Mouse (Mus musculus) gastrocnemius, adult 2 months (tissue): ENCODE measurements around the gene Canx. TPM values are rescaled to one million over a fixed set of nuclear protein-coding genes. Genes with fewer than 3 reads are reported as not detected.
A peak's percentile ranks its signal among the peaks of the same experiment; 100 is the strongest.

ENCODE experiments used
- DNase-seq: peaks from one replicate; pipeline ENCODE4 v3.0.0; 2022
- H3K27ac ChIP-seq: fragments of 200-600 bp; 2 replicates; pipeline ENCODE4 v1.8.1; 2022; ENCODE audit warnings: mild to moderate bottlenecking
- H3K4me3 ChIP-seq: fragments of 200-600 bp; 2 replicates; pipeline ENCODE4 v1.8.1; 2022; ENCODE audit warnings: mild to moderate bottlenecking, moderate library complexity
- CTCF ChIP-seq: fragments of 200-600 bp; IDR thresholded peaks from 2 replicates; pipeline ENCODE4 v1.8.1; 2022; ENCODE audit warnings: antibody characterized with exemption, mild to moderate bottlenecking, moderate library complexity
- intact Hi-C: fragments of 180-260 bp; cut with DNase I; formaldehyde crosslinking; loops from one replicate; pipeline ENCODE4 v1.15.1; 2025
- microRNA-seq: library from miRNA; unstranded; fragments of <30 nt; microRNA quantifications from one replicate; pipeline ENCODE4 v1.2.0, GENCODE M21; 2021
- total RNA-seq, 2 experiments: library from RNA; stranded (reverse); gene quantifications; 2 replicates each; pipeline ENCODE4 v1.2.3; 2021

Gene Canx
- total RNA-seq, 2 experiments from 2014 or later = 94.2 to 123 TPM

DNA sequence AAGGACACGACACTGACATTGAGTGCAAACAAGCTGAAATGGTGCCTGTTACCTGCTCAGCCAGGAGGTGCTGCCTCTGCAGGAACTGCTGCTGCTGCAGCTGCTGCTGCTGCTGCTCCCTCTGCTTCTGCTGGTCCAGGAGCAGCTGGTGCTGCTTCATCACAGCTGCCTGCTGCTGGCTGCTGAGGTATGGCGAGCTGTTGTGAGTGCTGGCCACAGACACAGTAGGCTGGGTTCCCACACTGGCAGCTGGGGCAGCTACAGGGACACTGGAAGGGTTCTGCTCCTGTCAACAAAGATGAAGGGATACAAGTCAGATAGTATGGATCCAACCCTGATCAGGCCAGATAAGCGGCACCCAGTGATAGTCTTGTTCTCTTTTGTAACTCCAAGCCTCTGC lies 62.3 kb downstream of the Canx start:
- no peak for DNase-seq
- TF ChIP-seq CTCF = no peak
- no peak overlapping the region for H3K4me3 ChIP-seq
- H3K27ac ChIP-seq = no peak overlapping the region
- intact Hi-C loops = no loop called here

GRCm38 (mm10) chr11:50262020-50262419 lies 63.5 kb downstream of the Canx start:
- DNase-seq = no peak
- intact Hi-C loops = no loop called here
- Histone ChIP-seq H3K4me3 (no peak overlapping the region), H3K27ac (no peak overlapping the region)
- peak; percentile 55 for TF ChIP-seq CTCF

DNA sequence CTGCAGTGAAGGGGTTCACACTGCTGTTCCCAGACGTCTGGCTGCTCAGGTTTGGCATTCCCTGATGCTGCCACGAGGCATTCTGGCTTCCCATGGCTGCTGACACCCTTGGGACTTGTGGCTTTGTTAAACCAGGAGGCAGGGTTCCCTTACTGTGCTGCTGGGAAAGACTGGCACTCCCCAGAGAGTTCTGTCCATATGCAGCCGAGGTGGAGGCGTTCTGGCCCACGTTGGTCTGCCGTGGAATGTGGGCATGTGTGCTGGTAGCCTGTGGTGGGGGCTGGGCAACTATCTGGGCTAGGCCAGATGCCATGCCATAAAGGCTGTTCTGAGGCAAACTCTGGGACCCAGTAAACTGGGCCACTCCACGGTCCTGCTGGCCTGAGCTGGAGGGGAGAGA lies 67.2 kb downstream of the Canx start:
- intact Hi-C loops = no loop called here
- Histone ChIP-seq H3K27ac (no peak overlapping the region), H3K4me3 (no peak overlapping the region)
- TF ChIP-seq CTCF = no peak
- no peak for DNase-seq

GRCm38 (mm10) chr11:50256615-50257014 lies 68.9 kb downstream of the Canx start:
- intact Hi-C loops = no loop called here
- no peak for DNase-seq
- TF ChIP-seq CTCF = no peak
- Histone ChIP-seq H3K27ac (no peak overlapping the region), H3K4me3 (no peak overlapping the region)

- intact Hi-C loops = no loop called here
- DNase-seq = no peak
- no peak for TF ChIP-seq CTCF
Observed at GRCm38 (mm10) chr11:50254010-50254580, 71.4 kb downstream of the Canx start.

DNA sequence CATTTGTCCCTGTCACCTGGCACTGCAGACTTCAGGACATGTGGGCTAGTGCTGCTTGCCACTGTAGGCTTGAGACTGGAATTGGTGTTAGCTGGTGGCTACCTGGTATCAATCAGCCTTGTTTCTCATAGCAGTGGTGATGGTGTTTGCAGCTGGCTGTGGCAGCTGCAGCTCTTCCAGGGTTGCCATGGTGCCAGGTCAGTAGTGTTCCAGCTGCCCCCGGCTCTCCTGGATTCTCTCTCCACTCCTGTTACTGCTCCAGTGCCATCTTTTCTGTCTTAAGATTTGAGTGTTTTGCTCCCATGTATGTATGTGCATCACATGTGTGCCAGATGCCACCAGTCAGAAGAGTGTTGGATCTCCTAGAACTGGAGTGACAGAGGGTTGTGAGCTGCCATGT lies 72.1 kb downstream of the Canx start:
- intact Hi-C loops = no loop called here
- no peak for TF ChIP-seq CTCF
- Histone ChIP-seq H3K4me3 (no peak overlapping the region), H3K27ac (no peak overlapping the region)
- DNase-seq = no peak

More at GRCm38 (mm10) chr11:50254010-50254580, 71.4 kb downstream of the Canx start:
- no peak overlapping the region for H3K4me3 ChIP-seq
- H3K27ac ChIP-seq = no peak overlapping the region

GRCm38 (mm10) chr11:50252684-50253265 lies 72.7 kb downstream of the Canx start:
- intact Hi-C loops = no loop called here
- Histone ChIP-seq H3K27ac (peak overlapping the region; percentile 64), H3K4me3 (no peak overlapping the region)
- no peak for TF ChIP-seq CTCF
- DNase-seq = no peak

GRCm38 (mm10) chr11:50252166-50252565 lies 73.3 kb downstream of the Canx start:
- TF ChIP-seq CTCF = no peak

DNA sequence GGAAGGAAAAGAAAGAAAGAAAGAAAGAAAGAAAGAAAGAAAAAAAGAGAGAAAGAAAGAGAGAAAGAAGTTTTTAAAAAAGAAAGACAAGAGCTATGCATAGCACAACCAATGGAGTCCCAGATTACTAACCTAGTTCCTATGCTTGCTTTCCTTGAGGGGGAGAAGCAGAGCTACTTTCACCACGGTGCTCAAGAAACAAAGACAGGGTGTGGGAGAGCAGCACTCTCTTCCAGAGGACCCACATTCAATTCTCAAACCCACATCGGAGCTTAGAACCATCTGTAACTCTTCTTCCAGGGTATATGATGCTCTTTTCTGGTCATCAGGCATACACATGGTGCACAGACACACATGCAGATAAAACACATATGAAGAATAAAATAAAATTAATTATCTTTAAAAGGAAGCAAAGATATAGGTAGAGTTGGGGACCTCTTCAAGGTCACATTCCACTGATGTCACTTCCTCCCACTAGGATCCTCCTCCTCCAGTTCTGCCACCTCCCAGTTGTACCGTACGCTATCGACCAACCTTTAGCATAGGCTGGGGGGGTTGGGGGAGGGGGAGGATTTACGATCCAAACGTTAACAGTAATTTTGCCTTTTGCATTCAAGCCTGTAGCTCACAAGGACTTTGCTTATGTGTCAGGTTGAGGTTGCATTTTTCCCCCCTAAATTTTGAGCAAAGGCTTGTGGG lies 76.9 kb downstream of the Canx start:
- intact Hi-C loops = no loop called here
- TF ChIP-seq CTCF = no peak
- no peak overlapping the region for H3K4me3 ChIP-seq
- H3K27ac ChIP-seq = no peak overlapping the region
- DNase-seq = no peak

More at GRCm38 (mm10) chr11:50252166-50252565, 73.3 kb downstream of the Canx start:
- peak overlapping the region; percentile 64 for H3K27ac ChIP-seq
- DNase-seq = no peak
- intact Hi-C loops = no loop called here
- H3K4me3 ChIP-seq = no peak overlapping the region

- no peak for TF ChIP-seq CTCF
- Histone ChIP-seq H3K4me3 (no peak overlapping the region), H3K27ac (peak overlapping the region; percentile 20; the same call in 1 of the 2 replicates)
- no peak for DNase-seq
- intact Hi-C loops = no loop called here
Observed at GRCm38 (mm10) chr11:50245269-50245668, 80.2 kb downstream of the Canx start.

Small RNA genes within 50 kb of the gene (microRNA-seq; reads per million reads assigned to microRNA genes)
- gene Mir804 = not detected

Other genes with a start within 250 kb of the Canx start
- 10 to 100 TPM; 25.3 to 28.6 TPM for gene Tbc1d9b, start 194.3 kb downstream of the Canx start, total RNA-seq
- 1 to 10 TPM; 2.4 to 3.1 TPM for gene Mrnip, start 151.2 kb downstream of the Canx start, total RNA-seq
- gene Sqstm1, start 114.8 kb downstream of the Canx start, total RNA-seq = 100 to 1,000 TPM; 376 to 655 TPM
- 10 to 100 TPM; 33.9 to 40.7 TPM for gene Mgat4b, start 114.8 kb downstream of the Canx start, total RNA-seq
- 1 to 10 TPM; 2.1 to 3.2 TPM for gene Ltc4s, start 87.1 kb downstream of the Canx start, total RNA-seq
- gene Maml1, start 33.4 kb downstream of the Canx start, total RNA-seq = 1 to 10 TPM; 6.6 to 7.1 TPM
- not detected for gene Cby3, start 28.8 kb upstream of the Canx start, total RNA-seq
- gene Hnrnph1, start 51.3 kb upstream of the Canx start, total RNA-seq = 100 to 1,000 TPM; 109 to 114 TPM
- 10 to 100 TPM; 24.3 to 27.0 TPM for gene Rufy1, start 105.5 kb upstream of the Canx start, total RNA-seq